Mouse (Mus musculus): Measurements from ENCODE around the gene Tirap. TPM values are rescaled to one million over a fixed set of nuclear protein-coding genes. Genes with fewer than 3 reads are reported as not detected.
"Not testable (repeated sequence)": the region's sequence is repeated elsewhere in the genome, so short reads cannot be mapped to it uniquely, and the experiment has no call there.

The Tirap gene
- total RNA-seq, 2 experiments from 2014 or later = 1.2 to 1.7 TPM

- intact Hi-C loops (cut with DNase I) = no loop called here
- no peak for DNase-seq (ENCODE audit: low spot score in 2 of 2)
Measured at GRCm38 (mm10) chr9:35158477-35158876, 41.6 kb downstream of the Tirap start.

DNA sequence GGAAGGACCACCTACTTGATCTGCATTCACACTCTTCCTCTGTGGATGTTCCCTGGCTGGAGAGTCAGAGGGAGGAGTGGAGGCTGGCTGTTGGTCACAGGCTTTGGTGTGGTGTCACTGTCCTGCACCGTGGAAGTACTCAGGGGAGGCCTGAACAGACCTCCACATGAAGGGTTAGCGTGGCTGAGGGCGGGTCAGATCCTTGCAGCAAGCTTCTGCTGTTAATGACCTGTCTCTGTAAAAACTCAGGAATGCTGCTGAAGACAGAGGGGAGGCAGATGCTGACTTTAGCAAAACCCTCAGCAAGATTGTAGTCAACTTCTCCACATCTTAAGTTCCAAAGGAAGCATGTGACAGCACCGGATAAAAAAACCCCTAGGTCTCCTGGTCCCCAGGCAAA lies 43.2 kb downstream of the Tirap start:
- intact Hi-C loops (cut with DNase I) = no loop called here
- no peak for DNase-seq (ENCODE audit: low spot score in 2 of 2)

GRCm38 (mm10) chr9:35156002-35156710 lies 43.9 kb downstream of the Tirap start:
- intact Hi-C loops (cut with DNase I) = no loop called here
- peak in 1 of 2 experiments; percentile 65 for DNase-seq (ENCODE audit: low spot score in 2 of 2)

DNA sequence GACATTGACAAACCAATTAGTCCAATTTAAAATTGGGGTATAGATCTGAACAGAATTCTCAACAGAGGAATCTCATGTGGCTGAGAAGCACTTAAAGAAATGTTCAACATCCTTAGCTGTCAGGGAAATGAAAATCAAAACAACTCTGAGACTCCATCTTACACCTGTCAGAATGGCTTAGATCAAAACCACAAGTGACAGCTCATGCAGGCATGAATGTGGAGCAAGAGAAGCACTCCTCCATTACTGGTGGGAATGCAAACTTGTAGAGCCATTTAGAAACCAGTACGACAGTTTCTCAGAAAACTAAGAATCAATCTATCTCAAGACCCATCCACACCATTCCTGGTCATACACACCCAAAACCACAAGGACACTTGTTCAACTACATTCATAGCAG lies 47.2 kb downstream of the Tirap start:
- DNase-seq (ENCODE audit: low spot score in 2 of 2) = no peak
- intact Hi-C loops (cut with DNase I) = no loop called here

- intact Hi-C loops (cut with DNase I); DNase-seq (ENCODE audit: low spot score in 2 of 2): not testable (repeated sequence)
Measured at GRCm38 (mm10) chr9:35148822-35149221, 51.3 kb downstream of the Tirap start.

DNA sequence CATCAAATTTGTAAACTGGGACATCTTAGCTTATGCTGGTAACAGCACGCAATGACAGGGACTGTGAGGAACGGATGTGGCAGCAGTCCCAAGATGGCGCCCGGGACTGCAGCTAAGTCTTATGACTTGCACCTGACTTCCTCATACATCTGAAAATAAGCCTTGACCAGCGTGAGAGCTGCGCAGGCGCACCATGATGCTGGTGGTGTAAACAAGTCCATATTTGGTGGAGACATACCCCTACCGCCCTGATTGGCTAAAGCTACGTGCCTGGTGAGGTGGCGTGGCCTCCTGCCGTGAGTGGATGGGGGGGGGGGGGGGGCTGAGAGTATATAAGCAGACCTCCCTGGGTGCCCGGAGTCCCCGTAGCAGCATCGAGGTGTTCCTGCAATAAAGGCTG lies 52.8 kb downstream of the Tirap start:
- DNase-seq (ENCODE audit: low spot score in 2 of 2); intact Hi-C loops (cut with DNase I): not testable (repeated sequence)

DNA sequence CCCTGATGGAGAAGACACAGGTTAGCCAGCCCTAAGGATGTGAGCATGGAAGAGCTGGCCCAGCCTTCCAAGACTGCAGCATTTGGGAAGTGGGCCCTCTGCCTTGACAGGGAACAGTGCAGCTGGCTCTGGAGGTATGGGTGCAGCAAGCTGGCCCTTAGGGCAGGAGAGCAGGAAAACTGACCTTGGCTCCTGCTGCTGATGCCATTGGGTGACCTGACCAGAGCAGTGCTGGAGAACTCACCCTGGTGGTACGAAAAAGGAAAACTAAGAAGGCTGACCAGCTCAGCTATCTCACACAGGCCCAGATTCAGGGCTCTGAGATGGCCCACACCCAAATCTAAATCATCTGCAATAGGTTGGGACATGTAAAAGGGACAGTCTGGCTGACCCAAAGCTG lies 54.3 kb downstream of the Tirap start:
- intact Hi-C loops (cut with DNase I) = no loop called here
- DNase-seq (ENCODE audit: low spot score in 2 of 2) = no peak

DNA sequence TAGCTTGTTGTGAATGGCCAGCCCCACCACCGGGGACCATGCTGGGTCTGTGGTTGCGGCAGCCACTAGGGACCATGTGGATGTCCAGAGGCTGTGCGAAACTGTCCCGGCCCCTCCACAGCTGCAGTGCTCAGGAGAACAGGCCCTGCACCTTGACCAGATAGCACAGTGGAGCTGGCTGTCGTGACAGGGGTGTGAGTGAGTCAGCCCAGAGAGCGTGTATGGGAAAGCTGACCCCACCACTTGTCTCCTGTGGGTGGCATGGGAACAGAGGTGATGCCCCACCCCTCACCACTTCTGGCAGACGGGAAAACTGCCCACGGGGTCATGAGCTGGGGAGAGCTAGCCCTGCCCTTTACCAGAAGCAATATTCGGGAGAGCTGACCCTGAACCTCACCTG lies 55.0 kb downstream of the Tirap start:
- intact Hi-C loops (cut with DNase I) = no loop called here
- DNase-seq (ENCODE audit: low spot score in 2 of 2) = no peak

DNA sequence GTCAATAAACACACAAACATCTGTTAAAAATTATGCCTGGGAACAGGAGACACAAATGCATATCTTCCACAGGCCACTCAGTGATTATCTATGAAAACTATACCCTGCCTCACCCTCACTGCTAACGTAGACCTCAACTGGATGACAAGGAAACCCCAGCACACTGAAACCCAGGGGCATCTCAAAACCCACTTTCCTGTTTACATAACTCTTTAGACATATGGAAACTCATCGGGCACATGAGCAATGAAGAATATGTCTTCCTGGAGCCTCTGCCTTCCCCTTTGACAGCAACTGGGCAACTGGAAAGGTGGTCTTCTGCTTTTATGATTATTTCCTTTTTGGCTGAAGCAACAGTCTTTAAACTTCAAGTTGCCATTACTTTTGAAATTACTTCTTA lies 57.9 kb downstream of the Tirap start:
- no peak for DNase-seq (ENCODE audit: low spot score in 2 of 2)
- intact Hi-C loops (cut with DNase I) = no loop called here

DNA sequence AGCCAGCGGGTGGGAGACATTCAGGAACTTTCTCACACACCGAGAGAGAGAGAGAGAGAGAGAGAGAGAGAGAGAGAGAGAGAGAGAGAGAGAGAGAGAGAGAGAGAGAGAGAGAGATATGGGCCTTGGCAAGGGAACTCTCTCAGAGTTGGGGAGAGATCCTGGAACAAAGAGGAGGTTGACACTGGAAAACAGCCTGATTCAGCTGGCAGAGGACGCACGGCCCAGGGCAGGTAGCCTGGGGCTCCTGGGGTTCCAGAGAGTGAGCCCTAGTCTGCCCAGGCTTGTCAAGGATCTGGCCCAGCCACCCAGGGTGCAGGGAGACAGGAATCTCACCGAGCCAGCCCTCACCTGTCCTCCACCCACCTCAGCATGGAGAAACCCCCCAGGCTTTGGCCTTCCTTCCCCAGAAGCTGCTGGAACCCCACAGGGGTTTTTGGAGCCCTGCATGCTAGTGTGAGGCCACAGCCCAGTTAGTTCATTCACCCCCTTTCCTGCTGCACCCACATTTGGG lies 60.8 kb downstream of the Tirap start:
- intact Hi-C loops (cut with DNase I) = no loop called here
- DNase-seq (ENCODE audit: low spot score in 2 of 2) = no peak

DNA sequence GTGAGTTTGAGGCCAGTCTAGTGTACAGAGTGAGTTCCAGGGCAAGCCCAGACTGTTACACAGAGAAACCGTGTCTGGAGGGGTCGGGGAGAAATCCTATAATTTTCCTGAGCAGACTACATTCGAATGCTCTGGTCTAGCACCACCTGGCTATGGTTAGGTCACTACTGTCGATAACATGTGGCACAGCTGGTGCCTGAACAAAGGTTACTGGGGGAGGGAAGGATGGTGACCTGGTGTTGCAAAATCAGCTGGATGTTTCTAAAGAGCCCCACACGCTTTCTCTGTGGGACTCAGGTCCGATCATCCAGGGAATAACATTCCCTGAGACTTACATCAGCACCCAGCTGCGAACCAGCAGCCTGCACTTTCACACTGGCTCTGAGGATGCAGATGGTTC lies 62.1 kb downstream of the Tirap start:
- intact Hi-C loops (cut with DNase I) = no loop called here
- no peak for DNase-seq (ENCODE audit: low spot score in 2 of 2)

DNA sequence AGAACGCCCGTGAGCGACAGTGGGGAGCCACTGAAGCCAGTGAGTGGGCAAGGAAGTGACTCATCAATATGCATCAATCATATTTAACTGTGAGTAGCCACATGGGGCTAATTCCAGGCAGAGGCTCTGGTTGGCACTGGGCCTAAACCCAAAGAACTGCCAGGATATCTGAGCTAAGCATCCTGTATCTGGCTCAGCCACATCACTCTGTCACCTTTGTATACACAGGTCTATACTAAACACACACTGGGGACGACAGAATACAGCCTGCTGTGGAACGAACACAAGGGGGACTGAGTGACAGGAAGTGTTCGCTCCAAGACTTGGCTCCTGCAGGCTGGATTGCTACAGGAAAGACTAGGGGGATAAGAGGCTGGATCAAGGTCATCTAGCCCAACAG lies 64.5 kb downstream of the Tirap start:
- intact Hi-C loops (cut with DNase I) = no loop called here
- DNase-seq (ENCODE audit: low spot score in 2 of 2) = peak in 1 of 2 experiments; percentile 41

Other genes starting within 250 kb of the Tirap start
- gene St3gal4, start 81.0 kb downstream of the Tirap start, total RNA-seq (2021) = 10 to 100 TPM; 22.7 to 31.3 TPM
- gene Dcps, start 24.2 kb downstream of the Tirap start, total RNA-seq (2021) = 10 to 100 TPM; 17.0 to 17.9 TPM
- gene Srpr, start 116 bp downstream of the Tirap start, total RNA-seq (2021) = 10 to 100 TPM; 65.3 to 68.5 TPM
- gene Foxred1, start 10.8 kb upstream of the Tirap start, total RNA-seq (2021) = 10 to 100 TPM; 35.0 to 42.5 TPM
- 10 to 100 TPM; 23.5 to 25.2 TPM for gene Fam118b, start 67.5 kb upstream of the Tirap start, total RNA-seq (2021)
- 1 to 10 TPM; 8.4 to 9.2 TPM for gene Rpusd4, start 67.6 kb upstream of the Tirap start, total RNA-seq (2021)
- 1 to 10 TPM; 7.4 to 7.7 TPM for gene Cdon, start 220.8 kb upstream of the Tirap start, total RNA-seq (2021)

All from left cerebral cortex, postnatal 25 days (tissue).